Mouse (Mus musculus): ENCODE measurements around the gene Vmn1r165. TPM values are rescaled to one million over a fixed set of nuclear protein-coding genes. Genes with fewer than 3 reads are reported as not detected.
"Not testable (repeated sequence)": the region's sequence is repeated elsewhere in the genome, so short reads cannot be mapped to it uniquely, and the experiment has no call there.

Vmn1r165 gene
- not detected in 2 replicates for polyA plus RNA-seq (2015; fragmentation: Nextera tagmentation; extraction: Ambion mirVana)

DNA sequence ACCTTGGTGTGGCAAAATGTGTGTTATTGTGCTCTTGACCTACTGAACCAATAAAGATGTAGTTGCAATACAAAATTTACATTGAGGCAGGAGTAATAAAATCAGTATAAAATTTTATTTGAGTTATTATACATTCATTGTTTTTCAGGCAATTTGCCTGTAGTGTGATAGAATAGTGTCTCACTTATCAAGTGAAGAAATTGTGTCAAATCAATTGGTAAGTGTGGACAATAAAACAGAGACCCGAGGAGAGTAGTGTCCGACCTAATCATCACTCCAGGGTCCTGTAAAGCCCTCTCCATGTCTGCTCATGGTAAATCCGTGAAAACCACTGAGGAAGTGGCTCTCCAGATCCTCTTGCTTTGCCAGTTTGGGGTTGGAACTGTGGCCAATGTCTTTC is at the start of gene Vmn1r165:
Vmn1r165 (plus strand) TSS at position 301 of the 400 bp plus-strand sequence.
- H3K9ac ChIP-seq; H3K9me3 ChIP-seq; H3K4me3 ChIP-seq; H3K4me1 ChIP-seq (replicated peaks); H3K27ac ChIP-seq; ATAC-seq (ENCODE audit: low FRiP score); H3K36me3 ChIP-seq; H3K27me3 ChIP-seq; H3K4me2 ChIP-seq: not testable (repeated sequence)
- WGBS: no CpG with 5 or more reads among the region's 3 CpGs

DNA sequence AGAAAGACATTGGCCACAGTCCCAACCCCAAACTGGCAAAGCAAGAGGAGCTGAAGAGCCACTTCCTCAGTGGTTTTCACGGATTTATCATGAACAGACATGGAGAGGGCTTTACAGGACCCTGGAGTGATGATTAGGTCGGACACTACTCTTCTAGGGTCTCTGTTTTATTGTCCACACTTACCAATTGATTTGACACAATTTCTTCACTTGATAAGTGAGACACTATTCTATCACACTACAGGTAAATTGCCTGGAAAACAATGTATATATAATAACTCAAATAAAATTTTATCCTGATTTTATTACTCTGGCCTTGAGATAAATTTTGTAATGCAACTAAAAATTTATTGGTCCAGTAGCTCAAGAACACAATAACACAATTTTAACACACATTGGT is 34.5 kb downstream of the Vmn1r165 start, which contains the start of gene Vmn1r166:
Vmn1r166 (minus strand) TSS at position 101 of the 400 bp plus-strand sequence.
- not testable (repeated sequence) for H3K27ac ChIP-seq; H3K9ac ChIP-seq; H3K9me3 ChIP-seq; H3K4me2 ChIP-seq; H3K4me3 ChIP-seq; H3K4me1 ChIP-seq (replicated peaks); ATAC-seq (ENCODE audit: low FRiP score); H3K36me3 ChIP-seq; H3K27me3 ChIP-seq
- WGBS: no CpG with 5 or more reads among the region's 2 CpGs

Other genes with a start within 250 kb of the Vmn1r165 start
- gene Gm4214, start 232.7 kb upstream of the Vmn1r165 start, polyA plus RNA-seq (2015; fragmentation: Nextera tagmentation; extraction: Ambion mirVana): not detected in 2 replicates
- gene Gm4216, start 197.4 kb upstream of the Vmn1r165 start, polyA plus RNA-seq (2015; fragmentation: Nextera tagmentation; extraction: Ambion mirVana): not detected in 2 replicates
- gene Vmn1r163, start 161.8 kb upstream of the Vmn1r165 start, polyA plus RNA-seq (2015; fragmentation: Nextera tagmentation; extraction: Ambion mirVana): not detected in 2 replicates
- not detected in 2 replicates for gene Gm8720, start 149.9 kb upstream of the Vmn1r165 start, polyA plus RNA-seq (2015; fragmentation: Nextera tagmentation; extraction: Ambion mirVana)
- gene Gm10662, start 72.9 kb upstream of the Vmn1r165 start, polyA plus RNA-seq (2015; fragmentation: Nextera tagmentation; extraction: Ambion mirVana): not detected in 2 replicates
- gene Vmn1r166, start 34.4 kb downstream of the Vmn1r165 start, polyA plus RNA-seq (2015; fragmentation: Nextera tagmentation; extraction: Ambion mirVana): not detected in 2 replicates
- not detected in 2 replicates for gene Gm6902, start 61.6 kb downstream of the Vmn1r165 start, polyA plus RNA-seq (2015; fragmentation: Nextera tagmentation; extraction: Ambion mirVana)
- gene Nlrp4e, start 83.9 kb downstream of the Vmn1r165 start, polyA plus RNA-seq (2015; fragmentation: Nextera tagmentation; extraction: Ambion mirVana): not detected in 2 replicates
- not detected in 2 replicates for gene Nlrp5, start 168.6 kb downstream of the Vmn1r165 start, polyA plus RNA-seq (2015; fragmentation: Nextera tagmentation; extraction: Ambion mirVana)